Mouse (Mus musculus) hindbrain, embryonic 15.5 days (tissue): ENCODE measurements at regions not wholly inside any gene's neighbourhood (a gene's known extent, or its start where the extent isn't known, plus 50 kb on each side); places are given as distances from the start of the nearest gene placed in this dataset.

Source experiments
- ATAC-seq: fragments of 200-750 bp; cut with Nextera tagmentation; 2 replicates; pipeline ENCODE4 v1.8.0; 2017; ENCODE audit warnings: low read depth, moderate number of reproducible peaks, moderate TSS enrichment; ENCODE audit not compliant: low FRiP score
- H3K27ac ChIP-seq: fragments of 300-500 bp; sonication (generic); replicated peaks from 2 replicates; pipeline ENCODE4 v1.5.1; 2015; ENCODE audit warnings: mild to moderate bottlenecking, inconsistent platforms
- H3K27me3 ChIP-seq: fragments of 300-500 bp; sonication (generic); 2 replicates; pipeline ENCODE4 v1.6.1; 2015; ENCODE audit warnings: control low read depth, inconsistent platforms
- H3K36me3 ChIP-seq: fragments of 300-500 bp; sonication (generic); 2 replicates; pipeline ENCODE4 v1.6.1; 2015; ENCODE audit warnings: control low read depth, inconsistent platforms
- H3K4me1 ChIP-seq: fragments of 300-500 bp; sonication (generic); replicated peaks from 2 replicates; pipeline ENCODE4 v1.6.1; 2015; ENCODE audit warnings: control low read depth, inconsistent platforms
- H3K4me2 ChIP-seq: fragments of 300-500 bp; sonication (generic); 2 replicates; pipeline ENCODE4 v1.6.1; 2015; ENCODE audit warnings: moderate library complexity, mild to moderate bottlenecking, inconsistent platforms
- H3K4me3 ChIP-seq: fragments of 300-500 bp; sonication (generic); 2 replicates; pipeline ENCODE4 v1.5.1; 2015; ENCODE audit warnings: mild to moderate bottlenecking, inconsistent platforms
- H3K9ac ChIP-seq: fragments of 300-500 bp; sonication (generic); 2 replicates; pipeline ENCODE4 v1.6.1; 2015; ENCODE audit warnings: inconsistent platforms
- H3K9me3 ChIP-seq: fragments of 300-500 bp; sonication (generic); 2 replicates; pipeline ENCODE4 v1.6.1; 2016; ENCODE audit warnings: control low read depth, inconsistent platforms
- WGBS: fragments of 180-500 bp; shearing (Covaris S2); methylation state at CpG from one replicate; pipeline ENCODE4 v1.1.7; 2015; 5-methylcytosine and 5-hydroxymethylcytosine counted together

- Histone ChIP-seq H3K9me3 (no peaks in the 10 kb centered on the region), H3K36me3 (no peaks in the 10 kb centered on the region), H3K4me2 (no peak overlapping the region), H3K27me3 (no peaks in the 10 kb centered on the region), H3K27ac (no peak overlapping the region), H3K4me3 (no peak overlapping the region), H3K4me1 (no peaks in the 10 kb centered on the region), H3K9ac (no peak overlapping the region)
- ATAC-seq = no peak
- WGBS = 88% methylated on average over 10 of the region's 10 CpGs
Observed at GRCm38 (mm10) chr7:37421704-37422103, 351.7 kb downstream of the Zfp536 start.
